Mouse (Mus musculus): ENCODE data around the gene Cxcr6.
A peak's percentile ranks its signal among the peaks of the same experiment; 100 is the strongest.

Cxcr6 gene

GRCm38 (mm10) chr9:123818601-123819000 lies 12.3 kb downstream of the Cxcr6 start:
- no peak for DNase-seq (ENCODE audit: low read depth, low spot score)

GRCm38 (mm10) chr9:123826631-123827030 lies 20.4 kb downstream of the Cxcr6 start:
- DNase-seq (ENCODE audit: low read depth, low spot score) = no peak

DNA sequence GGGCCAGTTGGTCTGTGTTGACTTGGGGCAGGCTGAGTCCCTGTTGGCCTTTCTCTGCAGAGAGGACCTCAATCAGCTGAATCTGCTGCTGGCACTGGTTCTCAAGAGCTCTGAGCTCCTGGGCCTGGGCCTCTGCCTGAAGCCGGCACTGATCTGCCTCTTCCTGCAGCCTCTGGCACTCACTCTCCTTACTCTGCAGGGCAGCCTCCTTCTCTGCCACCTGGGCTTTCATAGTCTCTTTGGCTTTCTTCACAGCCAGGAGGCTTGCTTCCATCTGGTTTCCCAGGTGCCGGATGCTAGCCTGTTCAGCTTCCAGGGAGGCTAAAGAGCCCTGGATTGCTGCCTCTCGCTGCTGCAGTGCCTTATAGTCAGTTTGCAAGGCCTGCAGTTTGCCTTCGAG lies 22.6 kb downstream of the Cxcr6 start:
- peak; percentile 85 for DNase-seq (ENCODE audit: low read depth, low spot score)

DNA sequence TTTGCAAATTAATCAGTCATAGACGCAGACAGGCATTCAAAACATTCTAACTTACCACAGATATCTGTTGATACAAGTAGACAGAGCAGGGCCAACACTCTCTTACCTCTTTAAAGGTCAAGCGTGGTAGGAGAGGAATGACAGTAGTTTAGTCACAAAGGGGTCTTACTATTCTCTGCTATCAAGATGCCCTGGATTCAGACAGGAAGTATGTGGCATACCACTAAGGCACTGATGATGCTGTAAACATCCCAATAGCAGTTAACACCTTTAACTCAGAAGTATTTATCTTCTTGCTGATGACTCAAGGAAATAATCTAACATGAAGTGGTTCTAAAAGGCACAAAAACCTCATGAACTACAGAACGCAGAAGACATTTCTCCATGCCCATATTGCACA lies 29.6 kb downstream of the Cxcr6 start:
- DNase-seq (ENCODE audit: low read depth, low spot score) = no peak

DNA sequence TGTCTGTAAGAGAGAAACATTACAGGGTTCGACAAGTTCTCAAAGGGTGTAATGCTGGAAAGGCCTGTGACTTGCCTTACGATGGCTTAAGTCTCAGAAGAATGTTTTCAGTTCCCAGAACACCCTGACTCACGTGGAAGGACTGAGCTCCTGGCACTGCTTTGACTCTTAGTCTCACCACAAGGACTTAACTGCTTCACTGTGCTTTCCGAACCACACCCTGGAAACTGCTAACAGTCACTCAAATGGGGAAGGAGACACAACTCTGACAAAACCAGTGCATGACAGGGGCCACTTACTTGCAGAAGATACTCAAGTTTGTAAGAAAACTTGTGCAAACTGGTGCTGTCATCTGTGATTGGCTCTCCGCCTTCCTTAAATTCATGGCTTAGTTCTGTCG lies 34.0 kb downstream of the Cxcr6 start:
- no peak for DNase-seq (ENCODE audit: low read depth, low spot score)

- DNase-seq (ENCODE audit: low read depth, low spot score) = no peak
Measured at GRCm38 (mm10) chr9:123844468-123844867, 38.2 kb downstream of the Cxcr6 start.

DNA sequence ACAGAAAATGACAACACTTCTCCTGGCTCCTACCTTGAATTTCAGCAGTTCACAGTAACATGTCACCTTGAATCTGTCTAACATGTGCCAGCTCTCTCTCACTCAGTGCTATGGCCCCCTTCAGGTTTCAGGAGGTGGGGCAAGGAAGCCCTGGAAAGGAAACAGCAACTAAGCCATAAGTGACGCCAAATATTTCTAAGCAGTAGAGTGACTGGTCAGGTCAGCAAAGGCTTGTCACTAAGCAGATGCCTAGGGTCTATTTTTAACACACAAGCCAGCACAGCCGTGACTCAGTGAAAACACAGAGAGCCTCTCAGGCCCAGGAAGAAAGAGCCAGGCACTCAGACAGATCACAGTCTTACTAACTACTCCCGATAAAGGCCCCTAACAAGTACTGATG lies 38.8 kb downstream of the Cxcr6 start:
- DNase-seq (ENCODE audit: low read depth, low spot score) = peak; percentile 40

- DNase-seq (ENCODE audit: low read depth, low spot score) = no peak
Measured at GRCm38 (mm10) chr9:123846490-123846889, 40.2 kb downstream of the Cxcr6 start.

DNA sequence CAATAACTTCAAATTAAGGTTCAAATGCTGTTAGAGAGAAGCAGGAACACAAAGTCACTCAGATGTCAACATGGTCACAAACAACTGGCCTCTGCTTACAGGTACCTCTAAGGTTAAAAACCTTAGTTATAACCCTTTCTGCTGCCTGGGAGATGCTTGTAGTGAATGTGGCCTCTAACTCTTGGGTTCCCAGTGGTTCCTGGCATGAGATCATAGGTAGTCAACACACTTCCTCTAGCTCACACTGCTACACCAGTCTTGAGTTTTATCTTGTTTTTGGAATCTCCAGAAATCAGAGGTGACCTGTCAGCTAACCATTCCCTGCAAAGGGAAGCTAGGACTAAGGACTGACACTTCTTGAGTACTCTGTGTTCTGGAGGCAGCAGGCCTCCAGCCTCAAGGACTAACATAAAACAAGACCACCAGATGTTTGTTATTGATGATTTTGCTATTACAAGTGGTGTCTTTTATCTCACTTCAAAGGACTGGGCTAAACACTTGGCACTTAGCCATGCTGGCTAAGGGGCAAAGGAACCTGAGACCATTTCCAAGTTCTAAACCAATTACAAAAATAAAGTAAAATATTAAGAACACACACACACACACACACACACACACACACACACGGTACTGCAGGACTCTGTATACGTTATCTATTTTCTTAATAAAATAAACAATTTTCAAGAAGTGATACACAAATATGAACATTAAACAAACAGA lies 43.9 kb downstream of the Cxcr6 start:
- DNase-seq (ENCODE audit: low read depth, low spot score) = no peak

DNA sequence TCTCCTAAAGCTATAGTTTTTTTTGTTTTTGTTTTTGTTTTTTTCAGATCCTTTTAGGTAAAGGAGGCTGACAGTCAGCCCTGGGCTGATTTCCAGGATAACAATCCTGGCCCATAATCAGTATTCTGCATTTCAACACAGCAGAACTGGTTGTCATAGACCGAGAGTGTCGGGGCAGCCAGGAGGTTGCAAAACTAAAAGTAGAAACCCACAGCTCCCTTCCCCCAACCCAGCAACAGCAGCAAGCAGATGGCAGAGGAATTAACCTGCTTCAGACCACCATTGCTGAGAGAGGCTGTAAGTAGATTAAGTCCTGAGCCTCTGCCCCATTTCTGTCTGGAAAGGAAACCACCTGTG lies 44.4 kb downstream of the Cxcr6 start:
- DNase-seq (ENCODE audit: low read depth, low spot score) = peak; percentile 33

- DNase-seq (ENCODE audit: low read depth, low spot score) = peak; percentile 31
Measured at GRCm38 (mm10) chr9:123851062-123851712, 44.9 kb downstream of the Cxcr6 start.

GRCm38 (mm10) chr9:123851713-123852448 lies 45.6 kb downstream of the Cxcr6 start, which contains the start of gene Fyco1:
Gene Fyco1, minus strand, starts transcription at chr9:123851899.
- peak; percentile 100 for DNase-seq (ENCODE audit: low read depth, low spot score)

DNA sequence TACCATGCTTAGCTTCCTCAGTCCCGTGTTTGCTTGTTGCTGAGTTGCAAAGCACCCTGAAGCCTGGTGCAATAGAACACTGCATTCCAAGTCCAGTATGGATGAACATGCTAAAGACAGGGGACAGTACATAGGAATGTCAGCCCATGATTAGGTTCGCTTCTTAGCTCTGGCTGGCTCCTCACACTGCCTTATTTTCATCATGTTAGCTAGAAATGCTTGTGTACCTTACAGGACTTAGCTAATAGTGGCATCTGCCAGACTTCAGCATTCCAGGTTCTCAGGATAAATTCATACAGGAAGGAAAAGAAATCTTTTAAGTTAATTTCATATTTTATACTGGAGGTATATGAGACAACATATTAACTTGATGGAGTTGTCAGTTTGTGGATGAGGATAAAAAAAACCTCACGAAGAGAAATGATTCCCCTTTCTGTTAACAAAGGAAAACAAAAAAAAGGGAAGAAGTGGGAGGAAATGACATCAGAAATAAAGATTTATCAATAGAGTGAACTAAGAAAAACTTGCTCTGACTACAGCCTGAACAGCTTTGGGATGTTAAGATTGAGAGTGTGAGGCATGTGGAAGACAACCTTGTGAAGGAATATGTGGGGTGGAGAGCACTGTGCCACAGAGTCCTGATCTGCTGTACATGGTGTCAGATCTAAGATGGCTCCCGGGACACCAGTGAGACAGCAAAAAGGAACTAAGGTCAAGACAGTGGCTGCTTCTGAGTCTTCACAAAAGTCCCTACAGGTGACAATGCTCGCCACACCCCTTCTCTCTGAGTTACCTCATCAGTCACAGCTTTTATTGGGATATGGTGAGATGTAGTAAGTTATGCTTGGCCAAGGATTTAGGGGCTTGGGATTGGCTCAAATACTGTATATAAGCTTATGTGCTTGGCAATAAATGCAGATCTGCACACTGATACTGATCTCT lies 46.4 kb downstream of the Cxcr6 start:
- no peak for DNase-seq (ENCODE audit: low read depth, low spot score)

- no peak for DNase-seq (ENCODE audit: low read depth, low spot score)
Measured at GRCm38 (mm10) chr9:123856836-123857235, 50.6 kb downstream of the Cxcr6 start.
